Mouse (Mus musculus) CH12.LX (cell line): ENCODE results near the gene Acad12. TPM values are rescaled to one million over a fixed set of nuclear protein-coding genes. Genes with fewer than 3 reads are reported as not detected.

ENCODE experiments used
- DNase-seq: peaks from one replicate; pipeline ENCODE4 v3.0.0-alpha.2; 2013; ENCODE audit errors: extremely low read depth
- H3K27ac ChIP-seq: 2 replicates; pipeline ENCODE4 v1.5.1; 2012; ENCODE audit warnings: low read depth, mild to moderate bottlenecking, control low read depth, moderate library complexity; ENCODE audit not compliant: insufficient read depth
- H3K27me3 ChIP-seq: replicated peaks from 2 replicates; pipeline ENCODE3; 2012; ENCODE audit warnings: inconsistent platforms
- H3K36me3 ChIP-seq, 2 experiments: replicated peaks in 1 of 2; 2 replicates each; pipeline versions ENCODE3 to v1.6.1; 2012; ENCODE audit warnings: inconsistent platforms in 1 of 2, low read length in 1 of 2, mild to moderate bottlenecking in 1 of 2, mixed read lengths in 1 of 2, moderate library complexity in 1 of 2; ENCODE audit not compliant: control insufficient read depth in 1 of 2, insufficient read depth in 1 of 2
- H3K4me1 ChIP-seq, 2 experiments: 2 replicates each; pipeline ENCODE4 v1.6.1; 2012; ENCODE audit warnings: inconsistent platforms in 1 of 2, moderate library complexity in 1 of 2; ENCODE audit not compliant: insufficient read depth in 2 of 2, control insufficient read depth in 1 of 2
- H3K4me2 ChIP-seq: 2 replicates; pipeline ENCODE4 v1.6.1; 2012; ENCODE audit warnings: low read depth, mild to moderate bottlenecking, control low read depth; ENCODE audit not compliant: poor library complexity, insufficient read depth, severe bottlenecking
- H3K4me3 ChIP-seq, 3 experiments: fragments of 150-350 bp in 1 of 3; sonication (generic) in 1 of 3; replicated peaks in 1 of 3; 2 replicates each; pipeline versions ENCODE3 to v1.5.1; 2011 to 2012; ENCODE audit warnings: low read depth in 2 of 3, low read length in 2 of 3, mild to moderate bottlenecking in 2 of 3, moderate library complexity in 2 of 3, control low read depth in 1 of 3, improper control_type of control experiment in 1 of 3, inconsistent platforms in 1 of 3, mixed read lengths in 1 of 3; ENCODE audit not compliant: poor library complexity in 1 of 3
- H3K79me2 ChIP-seq: replicated peaks from 2 replicates; pipeline ENCODE4 v1.6.1; 2012; ENCODE audit warnings: mild to moderate bottlenecking, moderate library complexity; ENCODE audit not compliant: control insufficient read depth, poor library complexity, insufficient read depth, severe bottlenecking; ENCODE audit errors: extremely low read depth
- H3K9ac ChIP-seq: 2 replicates; pipeline ENCODE4 v1.6.1; 2012; ENCODE audit warnings: low read depth, mild to moderate bottlenecking, control low read depth, moderate library complexity; ENCODE audit not compliant: insufficient read depth
- H3K9me3 ChIP-seq: replicated peaks from 2 replicates; pipeline ENCODE3; 2012; ENCODE audit warnings: low read length, inconsistent platforms, mixed read lengths
- CHD2 ChIP-seq: IDR thresholded peaks from 2 replicates; pipeline ENCODE4 v1.6.1; 2011; ENCODE audit warnings: low read length, improper control_type of control experiment
- ELF1 ChIP-seq: IDR thresholded peaks from 2 replicates; pipeline ENCODE4 v1.6.1; 2014; ENCODE audit warnings: low read depth, mild to moderate bottlenecking, inconsistent platforms, low read length, improper control_type of control experiment
- EP300 ChIP-seq: IDR thresholded peaks from 2 replicates; pipeline ENCODE4 v1.6.1; 2011; ENCODE audit warnings: low read length, improper control_type of control experiment
- GABPA ChIP-seq: IDR thresholded peaks from 2 replicates; pipeline ENCODE4 v1.6.1; 2012; ENCODE audit warnings: low read depth, low read length, improper control_type of control experiment, inconsistent platforms; ENCODE audit not compliant: insufficient replicate concordance
- HCFC1 ChIP-seq: IDR thresholded peaks from 2 replicates; pipeline ENCODE4 v1.6.1; 2012; ENCODE audit warnings: low read depth, mild to moderate bottlenecking, inconsistent platforms, low read length, improper control_type of control experiment
- MAFK ChIP-seq: IDR thresholded peaks from 2 replicates; pipeline ENCODE4 v1.6.1; 2011; ENCODE audit warnings: low read length, improper control_type of control experiment; ENCODE audit not compliant: insufficient replicate concordance
- MXI1 ChIP-seq: IDR thresholded peaks from 2 replicates; pipeline ENCODE4 v1.6.1; 2011; ENCODE audit warnings: mild to moderate bottlenecking, low read depth, low read length, improper control_type of control experiment
- PAX5 ChIP-seq: IDR thresholded peaks from 2 replicates; pipeline ENCODE4 v1.6.1; 2012; ENCODE audit warnings: low read length, inconsistent platforms, mixed read lengths
- POLR2A ChIP-seq: IDR thresholded peaks from 2 replicates; pipeline ENCODE4 v1.6.1; 2011; ENCODE audit warnings: low read depth, mild to moderate bottlenecking, improper control_type of control experiment, low read length
- RAD21 ChIP-seq: IDR thresholded peaks from 2 replicates; pipeline ENCODE4 v1.6.1; 2011; ENCODE audit warnings: low read depth, mild to moderate bottlenecking, low read length, improper control_type of control experiment, moderate library complexity
- RCOR1 ChIP-seq: conservative IDR thresholded peaks from 2 replicates; pipeline ENCODE4 v1.6.1; 2012; ENCODE audit warnings: low read depth, mild to moderate bottlenecking, inconsistent platforms, low read length, improper control_type of control experiment
- SIN3A ChIP-seq: IDR thresholded peaks from 2 replicates; pipeline ENCODE4 v1.6.1; 2012; ENCODE audit warnings: low read length, improper control_type of control experiment, inconsistent platforms
- SMC3 ChIP-seq: IDR thresholded peaks from 2 replicates; pipeline ENCODE4 v1.6.1; 2011; ENCODE audit warnings: low read depth, low read length, improper control_type of control experiment
- TCF12 ChIP-seq: IDR thresholded peaks from 2 replicates; pipeline ENCODE4 v1.6.1; 2014; ENCODE audit warnings: low read depth, mild to moderate bottlenecking, inconsistent platforms, low read length, improper control_type of control experiment
- USF1 ChIP-seq: IDR thresholded peaks from 2 replicates; pipeline ENCODE4 v1.6.1; 2014; ENCODE audit warnings: low read depth, mild to moderate bottlenecking, inconsistent platforms, low read length, improper control_type of control experiment
- USF2 ChIP-seq: conservative IDR thresholded peaks from 2 replicates; pipeline ENCODE4 v1.6.1; 2011; ENCODE audit warnings: low read depth, low read length, improper control_type of control experiment
- ZMIZ1 ChIP-seq: IDR thresholded peaks from 2 replicates; pipeline ENCODE4 v1.6.1; 2012; ENCODE audit warnings: low read depth, mild to moderate bottlenecking, inconsistent platforms, low read length, improper control_type of control experiment
- ZNF384 ChIP-seq: IDR thresholded peaks from 2 replicates; pipeline ENCODE4 v1.6.1; 2012; ENCODE audit warnings: low read depth, low read length, improper control_type of control experiment, inconsistent platforms
- dilution Hi-C: fragments of 300-500 bp; cut with MboI; formaldehyde crosslinking; loops from 2 replicates; pipeline ENCODE4 v1.14.3; 2020; ENCODE audit warnings: low sequenced_read_pairs; ENCODE audit not compliant: extremely low pct_unique_long_range_greater_than_20kb, extremely low pct_ligation_motif_present
- in situ Hi-C: fragments of 300-500 bp; cut with MboI; formaldehyde crosslinking; loops from 3 replicates; pipeline ENCODE4 v1.14.3; 2019; ENCODE audit warnings: low sequenced_read_pairs, low pct_ligation_motif_present, low pct_unique_long_range_greater_than_20kb, mixed read lengths
- polyA plus RNA-seq: library from polyadenylated mRNA; unstranded; fragments of >175 nt; gene quantifications from 2 replicates; pipeline ENCODE4 v1.2.1, GENCODE M21; 2012; ENCODE audit warnings: low read depth; ENCODE audit not compliant: insufficient read length
- total RNA-seq, 2 experiments: library from RNA; depleted of rRNA; stranded (reverse); fragments of 300-350 nt in 1 of 2; fragments of >200 nt in 1 of 2; gene quantifications; 2 replicates each; pipeline ENCODE4 v1.2.3; 2012 to 2014

Gene Acad12
- total and polyA plus RNA-seq, 3 experiments = 1.9 to 4.1 (median 2.3) TPM

GRCm38 (mm10) chr5:121576927-121577488 lies 41.7 kb downstream of the Acad12 start:
- peaks cover 4 to 18% of the 10 kb centered on the region in 2 experiments for H3K4me1 ChIP-seq
- H3K27ac ChIP-seq = no peak overlapping the region
- no peak overlapping the region for H3K9ac ChIP-seq
- peaks cover 12 to 84% of the 10 kb centered on the region in 2 experiments for H3K36me3 ChIP-seq
- dilution Hi-C loops (no loop called here), in situ Hi-C loops (no loop called here)
- no peaks in the 10 kb centered on the region for H3K9me3 ChIP-seq
- no peak overlapping the region for H3K4me2 ChIP-seq
- H3K79me2 ChIP-seq = no peaks in the 10 kb centered on the region
- H3K27me3 ChIP-seq = no peaks in the 10 kb centered on the region
- TF ChIP-seq MAFK = no peak
- no peak for TF ChIP-seq RAD21
- no peak for TF ChIP-seq USF2
- no peak for TF ChIP-seq USF1
- TF ChIP-seq ZNF384 = no peak
- TF ChIP-seq SMC3 = no peak
- no peak for TF ChIP-seq ELF1
- TF ChIP-seq TCF12 = no peak
- TF ChIP-seq GABPA = no peak
- TF ChIP-seq SIN3A = no peak
- no peak for TF ChIP-seq RCOR1
- TF ChIP-seq MXI1 = no peak
- TF ChIP-seq HCFC1 = no peak
- TF ChIP-seq POLR2A = no peak
- TF ChIP-seq ZMIZ1 = no peak
- no peak for TF ChIP-seq CHD2
- no peak for TF ChIP-seq PAX5
- no peak for TF ChIP-seq EP300
- no peak for DNase-seq
- H3K4me3 ChIP-seq = no peak overlapping the region

DNA sequence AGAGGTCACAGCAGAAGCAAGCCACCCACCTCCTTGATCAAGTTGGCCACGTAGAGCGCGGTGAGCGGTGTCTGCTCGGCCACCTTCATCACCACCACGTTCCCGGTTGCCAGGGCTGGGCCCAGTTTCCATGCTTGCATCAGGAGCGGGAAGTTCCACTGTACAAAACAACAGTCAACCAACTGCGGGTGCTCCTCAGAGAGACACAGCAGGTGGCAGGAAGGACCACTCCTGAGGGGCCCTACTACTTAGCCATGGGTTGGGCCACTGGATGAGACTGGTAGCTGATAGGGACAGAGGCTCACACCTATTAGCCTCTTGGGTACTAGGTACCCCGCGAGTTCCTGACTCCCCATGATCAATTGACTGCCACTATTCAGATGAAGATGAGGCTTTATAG lies 42.9 kb downstream of the Acad12 start:
- H3K4me2 ChIP-seq = no peak overlapping the region
- H3K4me3 ChIP-seq = no peak overlapping the region
- no peak overlapping the region for H3K27ac ChIP-seq
- dilution Hi-C loops = no loop called here
- H3K9me3 ChIP-seq = no peaks in the 10 kb centered on the region
- no peak for TF ChIP-seq POLR2A
- H3K4me1 ChIP-seq = peaks cover 0 to 7% of the 10 kb centered on the region in 2 experiments; a peak in 2 of 4 replicates
- peaks cover 18 to 94% of the 10 kb centered on the region in 2 experiments for H3K36me3 ChIP-seq
- DNase-seq = no peak
- in situ Hi-C loops = no loop called here
- no peaks in the 10 kb centered on the region for H3K79me2 ChIP-seq
- no peaks in the 10 kb centered on the region for H3K27me3 ChIP-seq
- no peak overlapping the region for H3K9ac ChIP-seq
